Mouse (Mus musculus): Measurements from ENCODE around the gene Kif1bp.
"Not testable (repeated sequence)": the region's sequence is repeated elsewhere in the genome, so short reads cannot be mapped to it uniquely, and the experiment has no call there.

The Kif1bp gene

DNA sequence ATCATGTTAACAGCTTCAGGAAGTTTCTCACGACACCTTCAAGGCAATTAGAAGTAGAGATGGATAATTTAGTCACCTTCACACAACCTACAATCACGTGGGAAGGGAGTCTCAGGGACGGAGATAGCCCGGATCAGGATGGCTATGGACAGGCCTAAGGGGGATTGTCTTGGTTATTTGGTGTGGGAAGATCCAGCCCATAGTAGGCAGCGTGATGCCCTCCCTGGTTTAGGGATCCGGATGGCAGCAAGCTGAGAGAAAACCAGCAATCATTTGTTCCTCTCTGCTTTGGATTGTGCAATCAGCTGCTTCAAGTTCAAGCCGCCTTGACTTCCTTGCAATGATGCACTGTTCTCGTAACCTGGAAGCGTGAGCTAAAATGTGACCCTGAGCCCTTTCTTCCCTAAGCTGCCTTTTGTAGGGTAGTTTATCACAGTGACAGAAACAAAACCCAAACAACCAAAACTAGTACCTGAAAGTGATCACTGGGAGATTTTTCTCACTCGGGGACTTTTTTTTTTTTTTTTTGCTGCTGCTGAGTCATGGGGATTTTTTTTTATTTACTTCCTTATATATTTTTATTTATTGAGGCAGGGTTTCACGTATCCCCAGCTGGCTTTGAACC, 69.1 kb downstream of the Kif1bp start:
- DNase-seq (ENCODE audit: low read depth, low spot score) = peak; percentile 46

DNA sequence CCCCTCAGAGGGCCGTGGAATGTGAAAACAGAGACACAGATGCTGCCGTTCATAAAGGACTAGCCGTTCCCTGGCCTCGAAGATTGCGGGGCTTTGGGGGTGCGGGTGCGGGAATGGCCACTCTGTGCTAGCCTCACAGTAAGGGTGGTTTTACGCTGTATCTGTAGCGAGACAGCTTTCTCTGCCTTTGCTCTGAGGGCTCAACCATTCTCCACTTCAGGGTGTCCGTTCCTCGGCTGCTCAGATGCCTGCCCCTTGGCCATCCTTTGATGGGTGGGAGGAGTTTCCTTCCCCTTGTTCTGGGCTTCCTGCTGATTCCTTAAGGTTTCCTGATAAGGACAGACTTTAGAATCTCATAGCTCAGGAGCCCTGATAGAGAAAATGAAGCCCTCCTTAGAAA, 69.8 kb downstream of the Kif1bp start:
- Histone ChIP-seq H3K36me3 (ENCODE audit: control insufficient read depth, insufficient read depth, low read length, poor library complexity, severe bottlenecking) (peaks cover 4% of the 10 kb centered on the region; the same call in 1 of the 2 replicates), H3K27me3 (ENCODE audit: control insufficient read depth, insufficient read depth, low read length, poor library complexity, severe bottlenecking) (no peaks in the 10 kb centered on the region)
- no peak for DNase-seq (ENCODE audit: low read depth, low spot score)

More for the DNA sequence above, 69.1 kb downstream of the Kif1bp start:
- H3K36me3 ChIP-seq (ENCODE audit: control insufficient read depth, insufficient read depth, low read length, poor library complexity, severe bottlenecking) = peaks cover 4% of the 10 kb centered on the region; the same call in 1 of the 2 replicates
- H3K27me3 ChIP-seq (ENCODE audit: control insufficient read depth, insufficient read depth, low read length, poor library complexity, severe bottlenecking) = no peaks in the 10 kb centered on the region

DNA sequence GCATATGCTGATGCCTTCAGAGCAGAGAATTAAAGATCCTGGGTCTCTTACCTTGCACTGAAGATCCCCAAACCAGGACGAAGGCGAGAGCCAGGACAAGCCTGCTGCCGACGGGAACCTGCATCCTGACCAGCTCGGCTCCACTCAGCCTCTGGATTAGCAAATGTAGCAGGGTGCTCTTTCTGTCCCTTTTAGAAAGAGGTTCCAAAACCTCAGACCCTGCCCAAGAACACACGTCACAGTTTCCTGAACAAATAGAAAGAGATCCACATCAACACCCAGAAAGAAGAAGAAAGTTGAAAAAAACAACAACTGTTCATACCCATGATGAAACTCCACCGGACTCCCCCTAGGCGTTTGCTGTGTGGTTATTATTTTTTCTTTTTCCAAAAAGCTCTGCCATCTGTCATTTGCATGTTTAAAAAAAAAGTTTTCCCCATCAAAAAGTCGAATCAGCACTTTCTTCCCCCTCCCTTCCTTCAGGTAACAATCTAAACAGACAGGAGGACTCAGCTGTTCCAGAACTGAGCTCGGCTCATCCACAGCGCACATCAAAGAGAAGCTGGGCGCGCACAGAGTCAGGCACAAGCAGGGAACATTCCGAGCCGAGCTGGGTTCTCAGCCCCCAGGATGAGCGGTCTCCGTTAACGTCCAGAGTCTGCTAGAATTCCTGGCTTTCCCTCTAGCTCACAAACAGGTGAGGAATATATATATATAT, 70.5 kb downstream of the Kif1bp start:
- peaks cover 6% of the 10 kb centered on the region for H3K36me3 ChIP-seq (ENCODE audit: control insufficient read depth, insufficient read depth, low read length, poor library complexity, severe bottlenecking)
- peak; percentile 90 for DNase-seq (ENCODE audit: low read depth, low spot score)
- no peaks in the 10 kb centered on the region for H3K27me3 ChIP-seq (ENCODE audit: control insufficient read depth, insufficient read depth, low read length, poor library complexity, severe bottlenecking)

DNA sequence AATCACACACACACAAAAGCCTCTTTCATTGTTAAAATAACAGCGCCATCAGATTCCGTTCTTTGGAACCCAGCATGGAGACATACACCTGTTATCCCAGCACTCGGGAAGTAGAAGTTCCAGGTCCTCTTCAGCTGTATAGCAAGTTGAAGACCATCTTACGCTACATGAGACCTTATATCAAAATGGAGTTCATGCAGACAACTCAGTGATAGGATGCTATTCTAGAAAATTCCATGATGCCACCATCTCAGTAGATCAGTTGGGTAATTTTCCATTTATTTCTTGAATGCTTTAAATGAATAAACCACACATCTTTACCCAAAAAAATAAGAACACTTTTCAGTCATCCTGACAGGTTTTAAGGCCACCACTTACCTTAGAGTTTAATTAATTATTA, 71.2 kb downstream of the Kif1bp start:
- DNase-seq (ENCODE audit: low read depth, low spot score) = peak; percentile 60
- no peaks in the 10 kb centered on the region for H3K27me3 ChIP-seq (ENCODE audit: control insufficient read depth, insufficient read depth, low read length, poor library complexity, severe bottlenecking)
- peaks cover 6% of the 10 kb centered on the region for H3K36me3 ChIP-seq (ENCODE audit: control insufficient read depth, insufficient read depth, low read length, poor library complexity, severe bottlenecking)

DNA sequence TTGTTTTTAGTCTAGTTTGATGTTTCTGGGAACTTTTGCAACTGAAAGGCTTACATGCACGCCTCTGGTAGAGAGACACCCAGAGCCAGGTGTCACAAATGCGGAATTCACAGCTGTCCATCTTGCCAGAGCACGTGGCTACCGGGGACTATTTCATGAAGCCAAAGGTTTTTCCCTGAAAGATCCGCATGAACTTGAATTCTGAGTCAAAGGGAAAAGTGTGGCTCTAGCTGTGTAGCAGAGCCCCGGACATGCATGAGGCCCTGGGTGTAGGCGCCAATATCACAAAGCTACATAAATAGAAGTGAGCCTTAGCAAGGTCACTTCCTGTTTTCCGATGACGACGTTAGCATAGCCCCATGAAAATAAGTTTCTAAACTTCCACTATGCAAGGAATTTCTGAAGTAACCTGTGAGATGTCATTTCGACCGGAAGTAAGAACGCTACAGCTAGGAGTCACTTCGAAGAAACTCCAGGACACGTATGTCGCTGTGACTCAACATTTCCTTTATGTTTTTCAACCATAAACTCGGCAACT, 72.2 kb downstream of the Kif1bp start:
- Histone ChIP-seq H3K27me3 (ENCODE audit: control insufficient read depth, insufficient read depth, low read length, poor library complexity, severe bottlenecking) (no peaks in the 10 kb centered on the region), H3K36me3 (ENCODE audit: control insufficient read depth, insufficient read depth, low read length, poor library complexity, severe bottlenecking) (peaks cover 9% of the 10 kb centered on the region)
- peak; percentile 90 for DNase-seq (ENCODE audit: low read depth, low spot score)

DNA sequence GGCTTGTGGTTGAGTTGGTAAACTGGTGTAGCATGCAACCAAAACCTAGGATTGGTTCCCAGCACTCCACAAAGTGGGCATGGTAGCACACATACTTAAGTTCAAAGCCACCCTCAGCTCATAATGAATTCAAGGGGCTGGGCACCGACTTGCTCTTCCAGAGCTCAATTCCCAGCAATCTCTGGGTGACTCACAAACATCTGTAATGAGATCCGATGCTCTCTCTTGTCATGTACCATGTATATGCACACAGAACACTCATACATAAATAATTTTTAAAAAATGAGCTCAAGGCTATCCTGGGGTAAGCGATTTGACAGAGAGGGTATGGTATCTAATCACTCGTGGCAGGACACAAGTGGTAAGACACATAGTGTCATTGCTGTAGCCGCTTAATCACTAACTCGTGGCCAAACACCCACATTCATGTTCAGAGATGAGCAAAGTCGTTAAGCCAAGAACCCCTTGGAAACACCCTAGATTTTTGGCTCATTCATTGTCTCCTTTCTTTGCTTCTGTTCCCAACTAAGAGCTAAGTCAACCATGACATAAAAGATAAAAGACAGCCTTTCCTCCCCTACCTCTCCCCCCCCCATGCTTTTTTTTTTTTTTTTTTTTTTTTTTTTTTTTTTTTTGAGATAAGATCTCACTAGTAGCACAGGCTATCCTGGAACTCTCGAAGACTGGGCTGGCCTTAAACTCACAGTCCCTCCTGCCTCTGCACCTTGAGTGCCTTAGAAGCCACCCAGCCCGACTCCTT, 72.9 kb downstream of the Kif1bp start:
- peak; percentile 60 for DNase-seq (ENCODE audit: low read depth, low spot score)
- H3K27me3 ChIP-seq (ENCODE audit: control insufficient read depth, insufficient read depth, low read length, poor library complexity, severe bottlenecking) = no peaks in the 10 kb centered on the region
- peaks cover 9% of the 10 kb centered on the region for H3K36me3 ChIP-seq (ENCODE audit: control insufficient read depth, insufficient read depth, low read length, poor library complexity, severe bottlenecking)

DNA sequence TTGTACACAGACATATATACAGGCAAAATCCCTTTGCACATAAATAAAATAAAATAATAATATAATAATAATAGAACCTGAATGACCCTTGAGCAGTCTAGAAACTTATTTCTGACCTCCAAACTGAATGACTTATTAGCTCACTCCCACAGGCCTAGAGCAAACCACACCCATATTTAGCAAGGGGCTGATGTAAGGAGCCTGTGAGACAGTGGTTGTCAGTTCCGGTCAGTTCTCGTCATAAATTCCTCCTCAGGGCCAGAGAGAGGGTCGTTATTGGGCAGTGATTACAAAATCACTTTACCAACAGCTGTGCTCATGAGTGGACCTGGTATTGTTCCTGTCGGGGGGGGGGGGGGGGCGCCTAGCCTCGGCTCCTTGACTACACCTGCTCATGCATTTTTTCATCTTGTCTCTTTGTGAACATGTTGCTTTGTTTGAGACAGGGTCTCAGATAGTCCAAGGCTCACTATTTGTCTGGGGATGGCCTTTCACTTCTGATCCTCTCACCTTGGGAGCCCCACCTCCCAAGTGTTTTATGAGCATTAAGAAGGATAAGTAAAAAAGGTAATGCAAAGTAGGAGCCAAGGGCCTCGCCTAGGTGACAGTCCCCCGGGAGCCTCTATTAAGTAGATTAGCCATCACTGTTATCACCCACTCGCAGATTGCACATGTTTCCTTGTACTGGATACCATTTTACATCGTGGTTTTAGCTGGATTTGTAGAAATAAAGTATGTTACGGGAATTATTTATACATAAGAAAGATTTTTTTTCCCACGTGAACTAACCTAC, 74.2 kb downstream of the Kif1bp start:
- peak; percentile 50 for DNase-seq (ENCODE audit: low read depth, low spot score)
- Histone ChIP-seq H3K36me3 (ENCODE audit: control insufficient read depth, insufficient read depth, low read length, poor library complexity, severe bottlenecking) (peaks cover 18% of the 10 kb centered on the region), H3K27me3 (ENCODE audit: control insufficient read depth, insufficient read depth, low read length, poor library complexity, severe bottlenecking) (no peaks in the 10 kb centered on the region)

DNA sequence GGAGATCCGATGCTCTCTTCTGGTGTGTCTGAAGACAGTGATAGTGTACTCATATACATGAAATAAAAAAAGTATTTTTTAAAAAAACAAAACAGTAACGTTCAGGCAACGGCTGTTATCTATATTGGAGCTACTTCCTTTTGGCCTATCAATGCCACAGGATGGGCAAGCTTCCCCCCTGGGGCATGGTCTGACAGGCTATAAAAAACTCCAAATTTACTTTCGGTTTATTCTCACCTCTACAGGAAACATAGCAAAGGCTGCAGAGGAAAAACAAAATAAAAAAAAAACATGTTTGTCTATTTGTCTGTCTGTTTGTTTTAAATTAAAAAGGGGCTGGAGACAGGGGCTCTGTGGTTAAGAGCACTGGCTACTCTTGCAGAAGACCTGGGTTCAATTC, 74.9 kb downstream of the Kif1bp start:
- no peaks in the 10 kb centered on the region for H3K27me3 ChIP-seq (ENCODE audit: control insufficient read depth, insufficient read depth, low read length, poor library complexity, severe bottlenecking)
- peaks cover 23% of the 10 kb centered on the region for H3K36me3 ChIP-seq (ENCODE audit: control insufficient read depth, insufficient read depth, low read length, poor library complexity, severe bottlenecking)
- peak; percentile 51 for DNase-seq (ENCODE audit: low read depth, low spot score)

DNA sequence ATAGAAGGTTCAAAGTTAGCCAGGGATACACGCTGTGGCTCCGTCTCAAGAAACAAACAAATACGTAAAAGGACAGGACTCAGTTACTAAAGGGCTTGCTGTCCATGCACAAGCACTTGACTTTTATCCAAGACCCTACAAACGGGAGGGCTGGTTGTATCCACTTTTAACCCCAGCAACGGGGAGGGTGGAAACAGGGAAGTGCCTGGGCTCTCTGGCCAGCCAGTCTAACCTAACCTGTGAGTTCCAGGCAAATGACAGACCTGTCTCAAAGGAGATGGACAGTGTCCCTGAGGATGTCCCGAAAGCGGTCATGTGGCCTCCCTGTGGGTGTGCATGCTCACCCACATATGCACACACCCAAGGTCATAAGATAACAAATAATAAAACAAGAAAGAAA, 76.3 kb downstream of the Kif1bp start:
- peak; percentile 38 for DNase-seq (ENCODE audit: low read depth, low spot score)
- Histone ChIP-seq H3K27me3 (ENCODE audit: control insufficient read depth, insufficient read depth, low read length, poor library complexity, severe bottlenecking) (no peaks in the 10 kb centered on the region), H3K36me3 (ENCODE audit: control insufficient read depth, insufficient read depth, low read length, poor library complexity, severe bottlenecking) (peaks cover 32% of the 10 kb centered on the region)

DNA sequence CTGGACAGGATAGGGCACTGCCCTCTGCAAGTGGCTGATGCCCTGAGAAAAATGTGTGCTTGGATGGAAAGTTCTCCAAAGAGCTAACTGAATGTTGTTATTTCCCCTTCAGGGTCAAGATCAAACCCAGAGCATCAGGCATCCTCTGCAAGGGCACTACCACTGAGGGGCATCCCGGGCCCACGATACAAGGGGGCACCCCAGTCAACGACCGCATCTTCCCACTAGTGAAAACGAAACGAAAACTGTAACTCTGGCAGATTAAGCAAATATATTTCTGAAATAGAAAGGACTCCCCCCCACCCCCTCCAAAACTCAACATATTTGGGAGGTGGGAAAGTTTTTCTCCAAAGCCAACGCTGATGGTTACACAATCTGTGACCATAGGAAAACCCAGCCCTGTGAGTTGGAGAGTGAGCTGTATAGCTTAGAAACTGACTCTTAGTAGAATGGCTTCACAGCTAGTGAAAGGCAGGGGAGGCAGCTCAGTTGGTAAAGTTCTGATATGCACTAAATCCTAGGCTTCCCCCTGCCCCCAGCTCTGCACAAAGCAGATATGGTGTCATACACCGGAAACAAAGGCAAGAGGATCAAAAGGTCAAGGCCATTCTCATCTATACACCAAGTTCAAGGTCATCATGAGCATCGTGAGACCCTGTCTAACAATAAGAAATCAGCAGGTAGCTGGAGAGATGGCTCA, 77.2 kb downstream of the Kif1bp start:
- H3K36me3 ChIP-seq (ENCODE audit: control insufficient read depth, insufficient read depth, low read length, poor library complexity, severe bottlenecking) = peaks cover 34% of the 10 kb centered on the region
- peak; percentile 67 for DNase-seq (ENCODE audit: low read depth, low spot score)

DNA sequence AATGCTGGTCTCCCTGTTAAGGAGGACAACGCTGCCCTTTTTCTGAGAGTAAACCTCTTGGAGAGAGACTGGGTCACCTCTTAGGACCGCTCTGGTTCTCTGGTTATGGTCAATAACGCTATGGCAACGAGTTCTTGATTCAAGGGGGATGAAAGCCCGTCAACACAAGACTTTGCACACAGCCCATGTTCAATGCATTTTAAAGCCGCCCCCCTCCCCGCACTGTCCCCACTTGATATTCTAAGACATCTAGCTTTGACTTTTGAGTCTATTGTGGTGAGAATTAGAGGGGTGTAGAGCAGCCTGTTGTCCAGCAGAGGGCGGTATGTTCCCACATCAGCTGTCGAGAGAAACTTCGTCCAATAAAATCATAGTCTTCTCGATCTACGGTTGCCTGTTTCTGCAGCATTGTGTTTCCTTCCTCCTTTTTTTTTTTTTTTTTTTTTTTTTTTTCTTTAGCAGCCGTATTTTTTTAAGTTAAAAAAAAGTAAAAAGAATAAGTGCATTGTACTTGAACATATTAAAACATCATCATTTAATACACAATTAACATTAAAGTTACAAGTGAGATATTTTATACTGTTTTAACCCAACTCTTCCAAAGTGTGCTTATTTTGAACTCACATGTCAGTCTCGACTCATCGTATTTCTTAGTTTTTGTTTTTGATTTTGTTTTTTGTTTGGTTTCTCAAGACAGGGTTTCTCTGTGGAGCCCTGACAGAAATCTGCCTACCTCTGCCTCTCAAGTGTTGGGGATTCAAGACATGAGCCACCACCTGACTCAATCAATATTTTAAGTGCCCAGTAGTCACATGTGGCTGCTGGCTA, 78.0 kb downstream of the Kif1bp start:
- no peaks in the 10 kb centered on the region for H3K27me3 ChIP-seq (ENCODE audit: control insufficient read depth, insufficient read depth, low read length, poor library complexity, severe bottlenecking)
- peak; percentile 93 for DNase-seq (ENCODE audit: low read depth, low spot score)
- H3K36me3 ChIP-seq (ENCODE audit: control insufficient read depth, insufficient read depth, low read length, poor library complexity, severe bottlenecking) = peaks cover 39% of the 10 kb centered on the region

More for the DNA sequence above, 77.2 kb downstream of the Kif1bp start:
- H3K27me3 ChIP-seq (ENCODE audit: control insufficient read depth, insufficient read depth, low read length, poor library complexity, severe bottlenecking) = no peaks in the 10 kb centered on the region

DNA sequence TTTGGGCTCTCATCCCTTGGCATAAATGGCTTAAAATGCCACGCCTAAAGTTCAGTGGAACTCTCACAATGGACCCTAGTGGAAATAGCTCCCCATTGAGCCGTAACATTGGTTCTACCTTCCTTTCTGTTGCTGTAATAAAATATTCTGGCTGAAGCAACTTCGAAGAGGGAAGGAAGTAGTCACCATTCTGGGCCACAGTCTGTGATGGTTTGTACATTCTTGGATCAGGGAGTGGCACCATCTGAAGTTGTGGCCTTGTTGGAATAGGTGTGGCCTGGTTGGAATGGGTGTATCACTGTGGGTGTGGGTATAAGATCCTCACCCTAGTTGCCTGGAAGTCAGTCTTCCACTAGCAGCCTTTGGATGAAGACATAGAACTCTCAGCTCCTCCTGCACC, 86.6 kb downstream of the Kif1bp start:
- not testable (repeated sequence) for H3K27me3 ChIP-seq (ENCODE audit: control insufficient read depth, insufficient read depth, low read length, poor library complexity, severe bottlenecking)
- peak; percentile 33 for DNase-seq (ENCODE audit: low read depth, low spot score)
- H3K36me3 ChIP-seq (ENCODE audit: control insufficient read depth, insufficient read depth, low read length, poor library complexity, severe bottlenecking) = peaks cover 23% of the 10 kb centered on the region
